In genomic region chr8:85877976-85878375, GRCm38 (mm10) we compare ENCODE assay signal across 21 mouse cellular contexts.
"Had no signal": no experiment of that assay in that cellular context is flagged by ENCODE, and none has a peak within 500 bp of the region (broad histone marks: within the 10 kb centered on the region; RNA-seq: fewer than 3 reads in every experiment).

No protein-coding gene starts in this region.

- H3K27me3 ChIP-seq: intestine, embryonic 15.5 days; limb, embryonic 12.5 days; limb, embryonic 15.5 days; lung, embryonic 15.5 days; megakaryocyte, embryonic 14.5 days; midbrain, embryonic 13.5 days; neural tube, embryonic 13.5 days; stomach, embryonic 15.5 days had no signal

- H3K4me2 ChIP-seq: intestine, embryonic 15.5 days; limb, embryonic 12.5 days; limb, embryonic 15.5 days; lung, embryonic 15.5 days; midbrain, embryonic 13.5 days; neural tube, embryonic 13.5 days; stomach, embryonic 15.5 days had no signal

- H3K9me3 ChIP-seq: intestine, embryonic 15.5 days; limb, embryonic 12.5 days; limb, embryonic 15.5 days; lung, embryonic 15.5 days; megakaryocyte, embryonic 14.5 days; midbrain, embryonic 10.5 days; midbrain, embryonic 13.5 days; neural tube, embryonic 13.5 days; stomach, embryonic 15.5 days had no signal

- H3K4me3 ChIP-seq: intestine, embryonic 15.5 days; limb, embryonic 12.5 days; limb, embryonic 15.5 days; lung, embryonic 15.5 days; megakaryocyte, embryonic 14.5 days; midbrain, embryonic 10.5 days; midbrain, embryonic 13.5 days; myocyte; neural tube, embryonic 13.5 days; stomach, embryonic 15.5 days had no signal

- H3K9ac ChIP-seq: intestine, embryonic 15.5 days; limb, embryonic 12.5 days; limb, embryonic 15.5 days; liver, embryonic 14.5 days; lung, embryonic 15.5 days; midbrain, embryonic 13.5 days; neural tube, embryonic 13.5 days; stomach, embryonic 15.5 days had no signal

- ATAC-seq: intestine, embryonic 15.5 days; midbrain, embryonic 13.5 days; midbrain, embryonic 16.5 days had no signal

- DNase-seq: left cerebral cortex, postnatal 4 days; lung, adult 18-20 months; lung, postnatal 10 days; lung, postnatal 36 days; retina, postnatal 1 day; right cerebral cortex, postnatal 25 days; spleen, adult 18-20 months; thymus, postnatal 25 days had no signal

- H3K27ac ChIP-seq: intestine, embryonic 15.5 days; kidney, postnatal 0 days; limb, embryonic 12.5 days; limb, embryonic 15.5 days; liver, embryonic 14.5 days; lung, embryonic 15.5 days; midbrain, embryonic 10.5 days; midbrain, embryonic 13.5 days; neural tube, embryonic 13.5 days; stomach, embryonic 15.5 days had no signal

- H3K4me1 ChIP-seq: intestine, embryonic 15.5 days; limb, embryonic 12.5 days; limb, embryonic 15.5 days; lung, embryonic 15.5 days; midbrain, embryonic 10.5 days; midbrain, embryonic 13.5 days; neural tube, embryonic 13.5 days; stomach, embryonic 15.5 days had no signal
